Mouse (Mus musculus) liver (tissue): ENCODE results near the gene Elavl4.

Experiments
- DNase-seq: peaks from one replicate; pipeline ENCODE4 v3.0.0-alpha.2; 2020; ENCODE audit warnings: mixed read lengths

The Elavl4 gene

GRCm38 (mm10) chr4:110264345-110264943 lies 87.3 kb downstream of the Elavl4 start:
- no peak for DNase-seq

- DNase-seq, result no peak
These were observed 94.3 kb downstream of the Elavl4 start for GRCm38 (mm10) chr4:110257360-110257759.

GRCm38 (mm10) chr4:110255617-110256016 lies 96.1 kb downstream of the Elavl4 start:
- DNase-seq, result no peak

GRCm38 (mm10) chr4:110250055-110250454 lies 101.7 kb downstream of the Elavl4 start:
- DNase-seq, result no peak

- no peak for DNase-seq
These were observed 108.8 kb downstream of the Elavl4 start for GRCm38 (mm10) chr4:110242879-110243278.

GRCm38 (mm10) chr4:110234554-110234953 lies 117.2 kb downstream of the Elavl4 start:
- DNase-seq, result no peak

- DNase-seq, result no peak
These were observed 119.4 kb downstream of the Elavl4 start for GRCm38 (mm10) chr4:110232327-110232726.

- DNase-seq, result no peak
These were observed 119.9 kb downstream of the Elavl4 start for GRCm38 (mm10) chr4:110231799-110232198.

- DNase-seq, result peak; percentile 48
These were observed 122.1 kb downstream of the Elavl4 start for GRCm38 (mm10) chr4:110229652-110230051.

- DNase-seq, result no peak
These were observed 122.5 kb downstream of the Elavl4 start for GRCm38 (mm10) chr4:110229238-110229637.

- DNase-seq, result peak; percentile 75
These were observed 124.1 kb downstream of the Elavl4 start for GRCm38 (mm10) chr4:110227621-110228031.

- DNase-seq, result no peak
These were observed 126.2 kb downstream of the Elavl4 start for GRCm38 (mm10) chr4:110225492-110225891.

GRCm38 (mm10) chr4:110218819-110219218 lies 132.9 kb downstream of the Elavl4 start:
- DNase-seq, result no peak

- no peak for DNase-seq
These were observed 134.2 kb downstream of the Elavl4 start for GRCm38 (mm10) chr4:110217553-110217952.

- no peak for DNase-seq
These were observed 137.2 kb downstream of the Elavl4 start for GRCm38 (mm10) chr4:110214543-110214942.

- DNase-seq, result no peak
These were observed 138.0 kb downstream of the Elavl4 start for GRCm38 (mm10) chr4:110213666-110214065.

GRCm38 (mm10) chr4:110210246-110210645 lies 141.5 kb downstream of the Elavl4 start:
- DNase-seq, result no peak

GRCm38 (mm10) chr4:110209613-110210012 lies 142.1 kb downstream of the Elavl4 start:
- DNase-seq, result no peak

GRCm38 (mm10) chr4:110201680-110202079 lies 150.0 kb downstream of the Elavl4 start:
- no peak for DNase-seq

GRCm38 (mm10) chr4:110199897-110200296 lies 151.8 kb downstream of the Elavl4 start:
- DNase-seq, result no peak

- no peak for DNase-seq
These were observed 153.1 kb downstream of the Elavl4 start for GRCm38 (mm10) chr4:110198600-110198999.

GRCm38 (mm10) chr4:110177263-110177662 lies 174.4 kb downstream of the Elavl4 start:
- no peak for DNase-seq

- no peak for DNase-seq
These were observed 179.7 kb downstream of the Elavl4 start for GRCm38 (mm10) chr4:110172028-110172427.

- no peak for DNase-seq
These were observed 186.5 kb downstream of the Elavl4 start for GRCm38 (mm10) chr4:110165217-110165616.

GRCm38 (mm10) chr4:110161600-110161999 lies 190.1 kb downstream of the Elavl4 start:
- no peak for DNase-seq
